Mouse (Mus musculus): ENCODE measurements around the gene Nudt9. TPM values are rescaled to one million over a fixed set of nuclear protein-coding genes. Genes with fewer than 3 reads are reported as not detected.

Gene Nudt9
- total and polyA plus RNA-seq, 3 experiments = 58.5 to 83.8 (median 65.3) TPM

GRCm38 (mm10) chr5:104054938-104055337 is 8.8 kb downstream of the Nudt9 start:
- H3K9ac ChIP-seq (ENCODE audit: insufficient read depth, low read depth) = no peak overlapping the region
- no peak overlapping the region for H3K4me2 ChIP-seq (ENCODE audit: insufficient read depth, low read depth, poor library complexity, severe bottlenecking)
- in situ Hi-C loops (cut with MboI; ENCODE audit: low pct_ligation_motif_present, low pct_unique_long_range_greater_than_20kb, low sequenced_read_pairs) (no loop called here), dilution Hi-C loops (cut with MboI; ENCODE audit: extremely low pct_ligation_motif_present, extremely low pct_unique_long_range_greater_than_20kb, low sequenced_read_pairs) (no loop called here)
- H3K4me1 ChIP-seq (ENCODE audit: control insufficient read depth in 1 of 2, insufficient read depth in 2 of 2) = peaks cover 3 to 10% of the 10 kb centered on the region in 2 experiments; a peak in 2 of 4 replicates
- TF ChIP-seq BHLHE40 (IDR thresholded peaks at IDR 0.05; ENCODE audit: low read depth, low read length) (no peak), ZMIZ1 (IDR thresholded peaks at IDR 0.05; ENCODE audit: low read depth, low read length) (no peak), ETS1 (conservative IDR thresholded peaks at IDR 0.05; ENCODE audit: low read depth, low read length) (no peak), IRF4 (IDR thresholded peaks at IDR 0.05; ENCODE audit: low read depth, low read length) (no peak), ZC3H11A (IDR thresholded peaks at IDR 0.05; ENCODE audit: low read depth, low read length) (no peak), SMC3 (IDR thresholded peaks at IDR 0.05; ENCODE audit: low read depth, low read length) (no peak), ELF1 (IDR thresholded peaks at IDR 0.05; ENCODE audit: low read depth, low read length) (no peak), ZKSCAN1 (IDR thresholded peaks at IDR 0.05; ENCODE audit: borderline replicate concordance, low read depth, low read length) (no peak), USF1 (IDR thresholded peaks at IDR 0.05; ENCODE audit: low read depth, low read length) (no peak), E2F4 (IDR thresholded peaks at IDR 0.05; ENCODE audit: insufficient replicate concordance, low read depth, low read length) (no peak), CTCF (conservative IDR thresholded peaks at IDR 0.05 in 1 of 2, IDR thresholded peaks at IDR 0.05 in 1 of 2; ENCODE audit: low read depth in 2 of 2, low read length in 2 of 2) (no peak), JUN (IDR thresholded peaks at IDR 0.05; ENCODE audit: insufficient read depth, low read depth, low read length) (no peak), USF2 (conservative IDR thresholded peaks at IDR 0.05; ENCODE audit: low read depth, low read length) (no peak), KAT2A (IDR thresholded peaks at IDR 0.05; ENCODE audit: insufficient replicate concordance, low read length) (no peak), TBP (conservative IDR thresholded peaks at IDR 0.05; ENCODE audit: low read depth, low read length) (no peak)
- no peaks in the 10 kb centered on the region for H3K9me3 ChIP-seq (replicated peaks; ENCODE audit: low read length)
- no peaks in the 10 kb centered on the region for H3K27me3 ChIP-seq (replicated peaks)
- 0 out of 2 replicates have a peak, but pooled peaks cover 4% of the 10 kb centered on the region for H3K79me2 ChIP-seq (replicated peaks; ENCODE audit: control insufficient read depth, extremely low read depth, insufficient read depth, poor library complexity, severe bottlenecking)
- H3K4me3 ChIP-seq (replicated peaks in 1 of 3; ENCODE audit: low read depth in 2 of 3, low read length in 2 of 3, poor library complexity in 1 of 3) = no peak overlapping the region
- DNase-seq (ENCODE audit: extremely low read depth) = no peak
- H3K36me3 ChIP-seq (replicated peaks in 1 of 2; ENCODE audit: control insufficient read depth in 1 of 2, insufficient read depth in 1 of 2, low read length in 1 of 2) = peaks cover 12 to 90% of the 10 kb centered on the region in 2 experiments
- H3K27ac ChIP-seq (ENCODE audit: insufficient read depth, low read depth) = no peak overlapping the region

- in situ Hi-C loops (cut with MboI; ENCODE audit: low pct_ligation_motif_present, low pct_unique_long_range_greater_than_20kb, low sequenced_read_pairs) (no loop called here), dilution Hi-C loops (cut with MboI; ENCODE audit: extremely low pct_ligation_motif_present, extremely low pct_unique_long_range_greater_than_20kb, low sequenced_read_pairs) (no loop called here)
- Histone ChIP-seq H3K4me1 (ENCODE audit: control insufficient read depth in 1 of 2, insufficient read depth in 2 of 2) (peaks cover 0 to 7% of the 10 kb centered on the region in 2 experiments; a peak in 1 of 4 replicates), H3K4me3 (replicated peaks in 1 of 3; ENCODE audit: low read depth in 2 of 3, low read length in 2 of 3, poor library complexity in 1 of 3) (no peak overlapping the region), H3K36me3 (replicated peaks in 1 of 2; ENCODE audit: control insufficient read depth in 1 of 2, insufficient read depth in 1 of 2, low read length in 1 of 2) (peaks cover 18 to 90% of the 10 kb centered on the region in 2 experiments), H3K9ac (ENCODE audit: insufficient read depth, low read depth) (no peak overlapping the region), H3K79me2 (replicated peaks; ENCODE audit: control insufficient read depth, extremely low read depth, insufficient read depth, poor library complexity, severe bottlenecking) (0 out of 2 replicates have a peak, but pooled peaks cover 2% of the 10 kb centered on the region), H3K4me2 (ENCODE audit: insufficient read depth, low read depth, poor library complexity, severe bottlenecking) (no peak overlapping the region), H3K27me3 (replicated peaks) (no peaks in the 10 kb centered on the region), H3K9me3 (replicated peaks; ENCODE audit: low read length) (no peaks in the 10 kb centered on the region), H3K27ac (ENCODE audit: insufficient read depth, low read depth) (no peak overlapping the region)
- DNase-seq (ENCODE audit: extremely low read depth) = no peak
- TF ChIP-seq MYC (IDR thresholded peaks at IDR 0.05; ENCODE audit: low read depth, low read length) (no peak), E2F4 (IDR thresholded peaks at IDR 0.05; ENCODE audit: insufficient replicate concordance, low read depth, low read length) (no peak), MAFK (IDR thresholded peaks at IDR 0.05; ENCODE audit: insufficient replicate concordance, low read length) (no peak)
Measured at GRCm38 (mm10) chr5:104055816-104056215, 9.7 kb downstream of the Nudt9 start.
